Mouse (Mus musculus) embryonic fibroblast, embryonic 13.5 days (primary cell): Measurements from ENCODE around the gene 5730522E02Rik.
A peak's percentile ranks its signal among the peaks of the same experiment; 100 is the strongest.

Experiments
- CTCF ChIP-seq: IDR thresholded peaks from 2 replicates; pipeline ENCODE4 v1.5.1; 2011; ENCODE audit warnings: mild to moderate bottlenecking, control low read depth, low read length, moderate library complexity, borderline replicate concordance; ENCODE audit not compliant: insufficient read depth
- POLR2A ChIP-seq: IDR thresholded peaks from 2 replicates; pipeline ENCODE4 v1.6.1; 2011; ENCODE audit warnings: low read depth, mild to moderate bottlenecking, control low read depth, low read length, moderate library complexity

GRCm38 (mm10) chr11:25862686-25863085, 347.9 kb downstream of the 5730522E02Rik start:
- TF ChIP-seq CTCF (peak; percentile 61), POLR2A (no peak)
